Mouse (Mus musculus) liver, embryonic 18 days (tissue): Measurements from ENCODE around the gene Dio3. TPM values are rescaled to one million over a fixed set of nuclear protein-coding genes. Genes with fewer than 3 reads are reported as not detected.

ENCODE experiments used
- polyA plus RNA-seq: library from polyadenylated mRNA; depleted of rRNA; stranded (reverse); fragments of >200 nt; gene quantifications from 2 replicates; pipeline ENCODE4 v1.2.3, GENCODE M21; 2012; rRNA removed

Gene Dio3
- polyA plus RNA-seq, result 0.09 and 0.28 TPM in 2 replicates

DNA sequence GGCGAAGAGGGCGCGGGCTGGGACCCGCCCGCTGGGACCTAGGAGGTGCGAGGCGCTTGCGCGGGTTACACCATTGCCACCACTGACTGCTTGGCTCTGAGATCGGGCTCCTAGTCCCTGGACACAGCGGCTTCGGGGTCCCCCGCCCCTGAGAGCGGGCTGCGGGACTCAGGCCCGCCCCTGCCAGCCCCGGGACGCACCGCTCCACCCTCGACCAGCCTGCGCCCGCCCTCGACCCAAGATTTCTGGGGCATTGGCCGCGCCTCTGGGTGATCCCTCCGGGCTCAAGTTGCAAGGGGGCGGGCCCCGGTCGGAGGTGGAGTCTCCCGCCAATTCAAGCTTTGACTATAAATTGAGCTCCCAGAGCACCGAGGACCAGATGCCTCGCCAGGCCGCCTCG is at the start of gene Dio3:
TSS of gene Dio3 (plus strand) at position 216 of the 400 bp plus-strand sequence.

Other genes starting within 250 kb of the Dio3 start
- gene Ppp2r5c, start 168.1 kb downstream of the Dio3 start, polyA plus RNA-seq, result 20.7 and 21.7 TPM in 2 replicates